Mouse (Mus musculus): ENCODE data around the gene Gm13539.
"Not testable (repeated sequence)": the region's sequence is repeated elsewhere in the genome, so short reads cannot be mapped to it uniquely, and the experiment has no call there.

Gm13539 gene

GRCm38 (mm10) chr2:25781957-25782356 lies at the start of gene Gm13539:
TSS of gene Gm13539 (plus strand) at chr2:25782257.
- CTCF ChIA-PET: no interaction called here

- CTCF ChIA-PET: no interaction called here
Measured at GRCm38 (mm10) chr2:25733199-25733930, 48.7 kb upstream of the Gm13539 start.

DNA sequence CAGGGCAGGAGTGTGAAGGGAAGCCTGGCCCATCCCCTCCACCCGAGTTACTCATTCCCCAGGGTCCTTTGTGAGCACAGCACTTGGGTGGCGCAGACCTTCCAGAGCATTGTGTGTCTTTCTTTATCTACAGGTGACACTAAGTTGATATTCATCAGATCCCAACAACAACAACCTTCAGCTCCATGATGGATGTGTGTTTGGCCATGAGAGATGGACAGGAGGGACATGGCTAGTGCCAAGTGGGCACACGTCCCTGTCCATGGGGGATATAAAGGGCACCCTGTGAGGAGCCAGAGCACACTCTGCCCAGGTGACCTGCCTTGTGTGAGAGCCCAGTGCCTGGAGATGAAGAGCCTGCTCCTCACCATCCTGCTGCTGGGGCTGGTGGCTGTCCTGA lies 45.3 kb upstream of the Gm13539 start, which contains the start of gene Obp2b:
Obp2b (plus strand) TSS at position 301 of the 400 bp plus-strand sequence.
- CTCF ChIA-PET: not testable (repeated sequence)

DNA sequence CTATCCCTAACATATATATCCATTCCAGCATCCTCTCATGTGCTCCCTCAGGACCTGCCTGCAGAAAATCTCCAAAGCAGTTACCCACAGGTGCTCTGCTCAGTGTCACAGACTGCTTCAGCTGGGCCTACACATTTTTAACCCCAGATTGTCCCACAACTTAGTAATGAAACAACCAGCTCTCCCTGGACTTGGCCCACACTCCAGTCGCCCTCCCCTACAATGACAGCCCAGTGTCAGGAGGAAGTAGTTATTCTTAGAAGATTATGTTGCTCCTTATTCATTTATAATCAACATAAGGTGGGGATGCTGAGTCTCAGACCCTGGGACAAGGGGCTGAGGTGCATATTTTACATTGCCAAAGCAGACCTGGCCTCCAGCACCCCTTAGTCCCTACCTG lies 40.4 kb upstream of the Gm13539 start:
- CTCF ChIA-PET: no interaction called here

- CTCF ChIA-PET: interaction anchor here (0.7 kb wide), 1 partner anchor 12 kb away, joined by 8 read pairs; no protein-coding TSS in a partner anchor
Measured at GRCm38 (mm10) chr2:25754201-25754600, 27.9 kb upstream of the Gm13539 start.

- CTCF ChIA-PET: no interaction called here
Measured at GRCm38 (mm10) chr2:25758064-25758625, 23.9 kb upstream of the Gm13539 start.

GRCm38 (mm10) chr2:25765269-25765668 lies 16.8 kb upstream of the Gm13539 start, which contains the start of gene Lcn3:
TSS of gene Lcn3 (plus strand) at chr2:25765569.
- CTCF ChIA-PET: no interaction called here

GRCm38 (mm10) chr2:25767764-25768163 lies 14.3 kb upstream of the Gm13539 start:
- CTCF ChIA-PET: no interaction called here

DNA sequence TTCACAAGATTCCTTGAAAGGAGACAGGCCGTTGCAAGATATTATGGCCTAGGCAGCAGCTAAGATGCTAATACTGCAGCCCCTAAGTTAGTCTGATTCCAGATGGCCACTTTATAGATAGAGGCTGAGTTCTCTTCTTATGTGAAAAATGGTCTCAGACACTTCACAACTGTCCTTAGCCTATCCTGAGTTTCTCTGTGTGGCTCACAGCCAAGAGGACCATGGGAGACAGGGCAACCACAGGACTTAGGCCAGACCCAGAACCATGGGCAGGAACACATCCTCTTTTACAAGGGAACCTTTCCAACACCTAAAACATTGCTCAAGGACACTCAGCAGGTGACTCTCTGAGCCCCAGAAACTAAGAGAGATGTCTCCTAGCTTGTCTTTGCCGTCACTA lies 8.6 kb upstream of the Gm13539 start:
- CTCF ChIA-PET: no interaction called here

DNA sequence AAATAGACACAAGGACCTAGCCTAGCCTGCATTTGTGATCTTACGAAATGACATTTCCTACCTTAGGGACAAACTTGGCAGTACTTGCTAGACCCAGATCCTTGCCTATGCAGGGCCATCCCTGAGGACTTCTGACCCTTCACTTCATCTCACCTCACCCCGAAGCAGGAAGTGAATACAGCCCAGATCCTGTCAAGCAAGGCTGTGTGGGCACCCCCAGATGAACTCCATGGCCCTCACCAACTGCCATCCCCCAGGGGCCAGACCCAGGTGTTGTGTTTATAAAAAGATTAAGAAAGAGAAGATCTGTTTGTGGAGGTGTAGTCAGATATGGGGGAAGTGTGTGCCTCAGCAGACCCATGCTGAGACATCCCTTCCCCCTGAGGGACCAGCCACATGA lies 7.4 kb upstream of the Gm13539 start:
- CTCF ChIA-PET: no interaction called here

DNA sequence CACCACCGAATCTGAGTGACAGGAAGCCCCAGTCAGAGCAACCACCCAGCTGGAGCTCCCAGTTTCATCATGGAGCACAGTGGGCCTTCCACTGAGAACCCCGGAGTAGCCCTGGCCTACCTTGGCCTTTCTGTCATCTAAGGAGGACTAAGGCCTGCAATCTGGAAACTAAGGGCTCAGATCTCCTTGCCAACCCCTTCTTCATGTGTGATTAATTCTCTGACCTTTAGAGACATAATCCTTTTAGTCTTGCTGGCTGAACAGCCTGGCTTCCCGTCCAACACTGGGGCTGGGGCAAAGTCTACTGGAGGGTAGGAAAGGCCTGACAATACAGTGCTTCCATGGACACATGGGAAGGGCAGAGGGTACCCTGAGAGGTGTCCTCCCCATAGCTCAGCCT lies 6.1 kb upstream of the Gm13539 start:
- CTCF ChIA-PET: no interaction called here

DNA sequence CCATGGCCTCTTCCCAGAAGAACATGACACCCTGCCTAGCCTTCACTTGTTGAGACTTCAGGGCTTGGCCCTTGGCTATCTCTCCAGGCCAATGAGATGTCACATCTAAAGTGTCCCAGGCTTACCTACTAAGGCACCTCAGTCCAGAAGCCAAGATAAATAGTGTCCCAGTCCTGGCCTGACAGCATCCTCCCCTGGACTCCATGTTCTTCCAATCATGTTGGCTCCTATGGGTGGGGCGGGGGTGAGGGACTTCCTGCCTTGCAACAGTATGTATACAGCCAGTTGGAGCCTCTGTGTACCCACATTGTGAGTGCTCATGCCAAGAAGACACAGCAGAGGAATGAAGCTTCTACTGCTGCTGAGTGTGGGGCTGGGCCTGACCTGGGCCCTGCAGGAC lies 5.3 kb upstream of the Gm13539 start, which contains the start of gene Lcn11:
Lcn11 (plus strand) TSS at position 301 of the 400 bp plus-strand sequence.
- CTCF ChIA-PET: no interaction called here

- CTCF ChIA-PET: no interaction called here
Measured at GRCm38 (mm10) chr2:25779076-25779475, 3.0 kb upstream of the Gm13539 start.

DNA sequence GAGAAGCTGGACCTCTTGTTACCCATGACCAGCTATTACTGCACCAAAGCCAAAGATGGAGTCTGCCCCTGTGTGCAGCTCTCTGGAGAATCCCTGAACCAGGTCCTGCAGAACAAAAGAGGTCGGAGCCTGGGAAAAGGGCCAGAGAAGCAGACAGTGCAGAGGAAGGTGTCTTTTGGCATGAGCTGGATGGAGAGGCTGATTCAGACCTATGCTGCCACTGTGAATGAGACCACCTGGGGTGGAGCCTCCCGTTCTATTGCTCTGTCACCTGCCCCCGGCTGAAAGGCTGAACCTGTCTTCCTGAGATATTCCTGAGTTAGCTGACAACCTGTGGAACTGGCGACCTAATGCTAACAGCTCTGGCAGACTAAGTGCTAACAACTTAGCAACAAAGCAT lies 1.1 kb upstream of the Gm13539 start:
- CTCF ChIA-PET: no interaction called here

DNA sequence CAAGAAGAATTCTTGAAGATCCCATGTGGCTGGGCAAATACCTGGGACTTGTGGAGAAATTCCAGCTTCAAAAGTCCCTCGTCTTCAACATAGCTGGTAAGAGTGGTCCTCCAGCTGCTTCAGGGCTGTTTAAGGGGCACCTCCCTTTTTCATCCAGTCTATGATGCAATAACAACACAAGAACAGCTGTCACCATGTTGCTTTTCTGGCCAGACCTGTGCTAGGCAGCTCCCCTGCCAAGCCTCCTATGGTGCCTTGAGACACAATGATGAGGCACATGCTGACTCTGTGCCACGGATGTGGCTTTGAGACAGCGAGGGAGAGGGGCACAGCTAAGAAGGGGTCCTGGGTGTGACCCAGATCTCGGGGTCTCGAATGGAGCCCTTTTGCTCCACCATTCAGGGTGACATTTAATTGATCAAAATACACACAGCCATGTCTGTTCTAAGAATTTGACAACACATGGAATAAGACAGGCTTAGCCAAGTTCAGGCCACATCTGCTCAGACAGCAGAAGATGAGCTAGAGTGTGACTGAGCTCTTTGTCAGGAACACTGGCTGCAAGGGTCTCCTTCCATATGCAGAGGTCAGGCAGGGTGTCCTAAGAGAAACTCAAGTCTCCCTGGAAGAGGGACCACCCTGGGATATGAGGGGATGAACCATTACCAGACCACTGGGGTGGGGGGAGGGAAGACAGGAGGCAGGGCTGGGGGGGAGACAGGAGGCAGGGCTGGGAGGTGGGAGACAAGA lies 3.7 kb downstream of the Gm13539 start:
- CTCF ChIA-PET: no interaction called here

GRCm38 (mm10) chr2:25789092-25789491 lies 7.0 kb downstream of the Gm13539 start:
- CTCF ChIA-PET: no interaction called here

- CTCF ChIA-PET: interaction anchor here (0.5 to 1.1 kb wide), 3 partner anchors 144 to 1610 kb away, joined by 4 to 14 read pairs (median 4); no protein-coding TSS in a partner anchor
Measured at GRCm38 (mm10) chr2:25797635-25798034, 15.6 kb downstream of the Gm13539 start.

DNA sequence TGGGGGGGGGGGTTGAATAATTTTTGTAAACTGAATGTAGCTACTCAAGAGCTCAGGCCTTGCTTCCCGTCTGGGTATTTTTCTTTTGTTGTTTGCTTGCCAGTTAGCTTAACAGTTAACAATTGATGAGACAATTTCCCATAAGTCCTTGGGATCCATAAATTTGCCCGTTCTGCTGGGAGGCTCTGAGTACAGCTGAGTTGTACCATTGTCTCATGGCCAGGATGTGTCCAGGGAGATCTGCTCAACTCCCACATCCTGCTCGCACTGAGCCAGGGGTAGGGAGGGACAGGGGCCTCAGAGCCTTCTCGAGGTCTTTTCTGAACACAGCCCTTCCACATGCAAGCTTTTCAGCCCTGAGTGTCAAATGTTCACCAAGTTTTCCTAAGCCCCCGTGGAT lies 16.0 kb downstream of the Gm13539 start:
- CTCF ChIA-PET: interaction anchor here (0.5 to 1.1 kb wide), 3 partner anchors 145 to 1610 kb away, joined by 4 to 14 read pairs (median 4); no protein-coding TSS in a partner anchor

GRCm38 (mm10) chr2:25811711-25812110 lies 29.7 kb downstream of the Gm13539 start:
- CTCF ChIA-PET: no interaction called here

GRCm38 (mm10) chr2:25813364-25813763 lies 31.3 kb downstream of the Gm13539 start:
- CTCF ChIA-PET: no interaction called here

GRCm38 (mm10) chr2:25815748-25816147 lies 33.7 kb downstream of the Gm13539 start, which contains the start of gene Glt6d1:
TSS of gene Glt6d1 (minus strand) at chr2:25815848.
- CTCF ChIA-PET: not testable (repeated sequence)

DNA sequence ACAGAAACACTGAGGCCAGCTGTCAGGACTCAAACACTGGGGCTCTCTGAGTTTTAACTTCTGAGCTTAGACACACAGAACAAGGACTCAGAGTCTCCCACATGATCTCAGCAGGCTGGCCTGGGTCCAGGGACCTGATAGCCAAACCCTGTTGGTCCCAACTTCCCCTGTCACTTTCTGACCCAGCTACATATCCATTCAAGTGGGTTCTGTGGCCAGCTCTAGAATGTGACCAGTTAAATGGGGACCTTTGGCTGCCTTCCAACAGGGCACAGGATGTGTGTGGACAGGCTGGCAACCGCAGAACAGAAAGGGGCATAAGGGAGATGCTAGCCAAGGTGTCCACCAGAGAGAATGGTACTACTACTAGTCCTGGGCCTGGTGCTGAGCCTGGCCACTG lies 40.7 kb downstream of the Gm13539 start, which contains the start of gene Lcn9:
Lcn9 (plus strand) TSS at position 348 of the 400 bp plus-strand sequence.
- CTCF ChIA-PET: no interaction called here

Data from spleen, embryonic (tissue).